Mouse (Mus musculus) cerebellum, postnatal 4 days (tissue): ENCODE data around the gene Brox.
A peak's percentile ranks its signal among the peaks of the same experiment; 100 is the strongest.
"Not testable (repeated sequence)": the region's sequence is repeated elsewhere in the genome, so short reads cannot be mapped to it uniquely, and the experiment has no call there.

Experiments
- DNase-seq, 2 experiments: peaks; one replicate each; pipeline ENCODE4 v3.0.0; 2022; ENCODE audit warnings: low spot score in 2 of 2, mixed read lengths in 1 of 2

The Brox gene

DNA sequence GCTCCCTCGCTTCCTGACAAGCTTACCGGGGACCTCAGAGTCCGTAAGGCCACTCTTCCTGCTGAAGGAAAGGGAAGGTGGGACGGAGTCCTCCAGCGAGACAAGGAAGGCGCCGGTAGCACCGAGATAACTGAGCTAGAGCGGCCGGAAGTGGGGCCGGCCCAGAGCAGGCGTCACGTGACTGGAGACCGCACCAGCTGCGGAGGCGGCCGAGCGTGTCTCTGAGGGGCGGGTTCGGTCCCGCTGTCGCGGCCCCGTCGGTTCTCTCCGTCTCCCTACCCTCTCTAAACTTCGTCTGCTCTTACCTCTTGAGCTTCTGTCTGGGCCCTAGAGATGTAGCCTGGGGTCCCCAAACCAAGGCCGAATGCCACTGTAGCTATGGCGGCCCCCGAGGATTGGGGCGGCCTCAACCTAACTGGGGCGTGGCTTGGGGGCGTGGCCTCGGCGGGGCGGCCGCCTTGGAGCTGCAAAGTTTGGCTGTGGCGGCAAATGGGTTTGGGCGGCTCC, at the start of gene Brox:
TSS of gene Brox (minus strand) at position 393 of the 507 bp plus-strand sequence.
- DNase-seq, result peak; percentile 81 to 94

DNA sequence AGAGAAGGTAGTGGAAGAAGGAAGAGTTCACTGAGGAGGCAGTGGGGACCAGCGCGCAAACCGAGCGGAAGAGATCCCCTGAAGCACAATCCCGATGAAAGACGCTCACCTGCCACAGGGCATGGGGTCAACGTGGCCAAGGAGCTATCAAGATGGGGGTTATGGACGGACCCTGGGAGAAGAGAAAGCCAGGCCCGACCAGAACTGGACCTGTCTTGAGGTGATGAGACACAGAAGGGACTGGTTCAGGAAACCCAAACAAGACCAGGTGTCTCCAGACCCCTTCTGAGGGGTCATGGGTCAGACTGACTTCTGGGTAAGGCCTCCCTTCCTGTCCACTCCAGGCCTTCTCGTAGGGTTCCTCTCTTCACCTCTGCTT, 48.7 kb upstream of the Brox start:
- DNase-seq, result no peak

DNA sequence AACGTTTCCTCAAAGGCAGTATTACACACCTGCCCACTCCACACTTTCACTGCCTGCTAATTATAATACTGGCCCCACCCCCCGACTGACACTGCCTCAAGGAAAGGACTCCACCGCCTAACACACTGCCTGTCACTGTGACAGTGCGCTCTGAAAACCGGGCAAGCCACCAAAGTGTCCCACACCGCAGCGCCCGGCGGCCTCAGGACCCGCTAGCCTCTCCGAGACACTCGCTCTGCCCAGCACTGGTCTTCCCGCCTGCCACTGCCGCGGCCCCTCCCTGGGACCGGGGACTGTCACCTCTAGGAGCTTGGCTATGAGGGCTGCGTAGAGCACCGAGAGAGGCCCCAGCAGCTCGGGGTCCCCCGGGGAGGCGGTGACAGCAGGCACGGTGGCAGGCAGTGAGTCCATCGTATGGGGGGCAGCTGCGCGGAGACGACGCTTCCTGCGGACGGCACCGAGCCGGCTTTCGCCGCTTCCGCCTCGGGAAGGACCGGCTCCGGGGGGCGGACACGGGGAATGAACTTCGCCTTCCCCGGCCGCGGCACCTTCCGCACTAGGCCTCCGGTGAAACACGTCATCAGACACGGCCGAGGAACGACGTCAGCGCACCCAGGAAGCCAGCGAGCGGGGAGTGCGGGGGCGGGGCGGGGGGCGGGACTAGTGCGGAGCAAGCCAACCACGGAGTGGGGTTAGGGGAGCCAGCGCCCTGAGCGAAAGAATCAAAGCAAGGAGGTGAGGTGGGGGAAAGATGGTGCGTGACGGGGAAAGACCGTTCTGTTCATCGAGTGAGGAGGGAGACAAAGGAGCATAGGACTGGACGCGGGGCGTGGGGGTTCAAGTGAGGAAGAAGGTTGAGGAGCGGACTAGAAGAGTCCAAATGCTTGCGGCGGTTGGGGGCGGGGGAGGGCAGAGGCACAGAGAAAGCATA, 48.1 kb upstream of the Brox start:
- DNase-seq, result peak; percentile 72 to 82

DNA sequence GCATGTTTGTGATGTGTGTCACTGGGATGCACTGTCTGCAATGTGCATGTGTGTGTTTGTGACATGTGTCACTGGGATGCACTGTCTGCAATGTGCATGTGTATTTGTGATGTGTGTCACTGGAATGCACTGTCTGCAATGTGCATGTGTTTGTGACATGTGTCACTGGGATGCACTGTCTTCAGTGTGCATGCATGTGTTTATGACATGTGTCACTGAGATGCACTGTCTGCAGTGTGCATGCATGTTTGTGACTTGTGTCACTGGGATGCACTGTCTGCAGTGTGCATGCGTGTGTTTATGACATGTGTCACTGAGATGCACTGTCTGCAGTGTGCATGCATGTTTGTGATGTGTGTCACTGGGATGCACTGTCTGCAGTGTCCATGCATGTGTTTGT, 45.8 kb upstream of the Brox start:
- DNase-seq, result not testable (repeated sequence)

DNA sequence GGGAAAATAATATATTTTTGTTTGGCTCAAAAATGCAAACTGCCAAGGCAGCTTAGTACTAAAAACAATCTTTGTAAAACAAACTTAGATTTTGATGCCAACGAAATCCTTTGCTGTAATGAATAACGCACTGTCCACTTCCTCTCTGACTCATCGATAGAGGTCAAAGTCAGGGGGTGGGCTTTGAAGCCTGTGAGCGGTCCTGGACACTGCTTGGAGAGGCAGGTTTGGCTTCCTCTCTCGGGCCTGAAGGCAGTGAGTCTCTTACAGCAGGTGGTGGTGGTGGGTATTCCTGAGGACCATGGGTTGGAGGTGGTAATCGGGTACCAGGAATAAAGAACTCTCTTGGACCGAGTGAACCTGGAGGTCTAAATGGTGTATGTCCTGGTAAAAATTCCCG, 30.1 kb upstream of the Brox start:
- no peak for DNase-seq

DNA sequence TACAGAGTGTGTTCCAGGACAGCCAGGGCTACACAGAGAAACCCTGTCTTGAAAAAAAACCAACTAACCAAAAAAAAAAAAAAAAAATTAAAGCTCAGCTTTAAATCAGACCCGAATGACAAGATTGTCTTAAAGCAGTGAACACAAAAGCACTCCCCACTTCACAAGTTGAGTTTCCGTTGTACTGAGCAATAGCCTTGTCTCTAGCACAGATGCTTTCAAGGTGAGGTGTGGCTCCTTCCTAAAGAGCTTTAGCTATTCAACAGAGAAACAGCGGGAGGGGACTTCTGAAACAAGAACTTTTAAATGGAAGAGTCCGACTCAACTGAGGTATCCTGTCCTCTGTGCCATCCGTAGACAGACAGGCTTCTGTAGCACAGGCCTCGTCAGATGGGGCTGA, 27.4 kb upstream of the Brox start:
- DNase-seq, result no peak

DNA sequence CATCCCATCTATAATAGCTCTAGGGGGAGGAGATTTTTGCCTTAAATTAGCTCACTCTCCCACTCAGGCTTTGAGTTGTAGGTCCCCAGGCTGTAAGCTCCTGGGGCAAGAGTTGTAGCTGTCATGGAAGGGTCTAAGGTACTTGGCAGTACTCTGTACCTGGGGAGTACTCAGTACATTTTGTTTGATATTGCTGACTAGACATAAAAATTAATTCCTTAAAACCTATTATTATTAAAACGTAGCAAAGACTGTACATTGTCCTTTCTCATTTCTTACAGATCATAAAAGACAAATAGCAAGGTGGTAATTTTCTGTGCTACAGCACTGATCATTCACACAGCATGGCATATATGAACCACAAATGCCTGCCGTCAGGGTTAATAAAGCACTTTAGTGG, 26.9 kb upstream of the Brox start:
- DNase-seq, result no peak

DNA sequence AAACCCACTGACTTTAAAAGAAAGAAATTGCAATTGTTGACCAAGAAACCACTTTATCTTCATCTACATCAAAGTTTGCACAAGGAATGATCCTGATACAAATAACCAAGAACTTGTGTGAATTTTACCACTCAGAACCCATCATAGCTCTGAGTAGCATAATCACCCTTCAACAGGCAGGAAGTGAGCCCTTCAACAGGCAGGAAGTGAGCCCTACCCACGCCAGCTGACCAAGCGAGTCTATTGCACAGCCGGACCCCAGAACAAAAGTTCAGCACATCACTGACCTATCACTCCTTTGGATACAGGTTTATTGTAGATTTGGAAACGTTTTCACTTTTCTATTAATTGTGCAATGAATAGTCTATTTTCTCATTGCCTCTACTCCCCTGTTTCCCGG, 25.4 kb upstream of the Brox start:
- DNase-seq, result not testable (repeated sequence)

DNA sequence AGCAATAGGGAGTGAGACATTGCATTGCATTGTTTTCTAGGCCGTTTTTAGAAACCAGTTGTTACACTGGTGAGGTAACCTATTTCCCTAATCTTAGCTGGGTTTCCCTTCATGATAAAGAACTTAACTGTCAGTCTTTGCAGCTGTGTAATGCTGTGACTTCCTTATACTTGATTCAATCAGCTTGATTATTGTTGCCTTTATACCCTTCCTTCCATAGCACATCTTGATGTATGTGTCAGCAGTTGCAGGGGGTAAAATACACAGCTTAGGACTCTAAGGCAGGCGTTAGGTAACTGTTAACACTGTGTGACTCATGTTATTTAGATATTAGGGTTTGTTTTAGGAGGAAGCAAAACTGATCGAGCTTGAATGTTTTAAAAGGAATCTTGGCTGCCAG, 23.6 kb upstream of the Brox start:
- no peak for DNase-seq

DNA sequence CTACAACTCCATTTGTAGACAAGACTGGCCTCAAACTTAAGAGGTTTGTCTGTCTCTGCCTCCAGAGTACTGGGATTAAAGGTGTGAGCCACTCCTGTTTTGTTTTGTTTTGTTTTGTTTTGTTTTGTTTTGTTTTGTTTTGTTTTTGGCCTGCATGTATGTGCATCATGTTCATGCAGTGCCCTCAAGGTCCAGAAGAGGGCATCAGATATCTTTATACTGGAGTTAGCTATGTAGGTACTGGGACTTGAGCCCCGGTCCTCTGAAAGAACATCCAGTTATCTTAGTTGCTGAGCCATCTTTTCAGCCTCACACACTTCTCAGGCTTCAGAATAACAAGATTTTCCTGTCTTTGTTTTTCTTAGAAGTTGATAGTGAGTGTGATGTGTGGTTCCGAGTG, 18.7 kb upstream of the Brox start:
- no peak for DNase-seq

DNA sequence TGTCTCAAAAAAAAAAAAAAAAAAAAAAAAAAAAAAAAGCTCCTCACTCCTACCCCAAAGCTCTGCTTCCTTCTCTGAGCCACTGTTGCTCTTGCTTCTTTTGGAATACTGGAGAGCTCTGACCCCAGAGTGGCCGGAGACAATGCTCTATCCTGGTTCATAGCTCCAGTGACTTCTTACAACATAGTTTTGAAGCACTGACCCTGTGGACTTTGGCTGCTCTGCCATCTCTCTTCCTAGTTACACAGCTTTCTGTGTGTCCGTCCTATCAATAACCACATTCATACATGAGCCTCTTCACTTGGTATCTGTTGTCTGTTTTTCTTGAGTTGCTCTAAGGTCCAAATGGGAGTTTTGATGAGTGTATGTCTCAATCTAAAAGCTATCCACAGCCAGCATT, 15.0 kb upstream of the Brox start:
- no peak for DNase-seq

DNA sequence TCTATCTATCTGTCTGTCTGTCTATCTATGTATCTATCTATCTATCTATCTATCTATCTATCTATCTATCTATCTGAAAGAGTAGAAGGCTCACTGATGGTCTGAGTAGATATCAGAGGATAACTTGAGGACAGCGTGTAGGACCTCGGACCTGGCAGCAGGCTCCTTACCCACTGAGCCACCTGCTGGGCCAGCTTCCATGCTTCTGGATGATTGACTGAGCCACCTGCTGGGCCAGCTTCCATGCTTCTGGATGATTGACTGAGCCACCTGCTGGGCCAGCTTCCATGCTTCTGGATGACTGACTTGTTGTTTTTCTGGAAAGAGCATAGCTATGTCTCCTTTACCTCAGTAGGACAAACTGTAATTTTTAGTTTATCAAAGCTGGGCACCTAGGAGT, 12.5 kb upstream of the Brox start:
- DNase-seq, result not testable (repeated sequence)

DNA sequence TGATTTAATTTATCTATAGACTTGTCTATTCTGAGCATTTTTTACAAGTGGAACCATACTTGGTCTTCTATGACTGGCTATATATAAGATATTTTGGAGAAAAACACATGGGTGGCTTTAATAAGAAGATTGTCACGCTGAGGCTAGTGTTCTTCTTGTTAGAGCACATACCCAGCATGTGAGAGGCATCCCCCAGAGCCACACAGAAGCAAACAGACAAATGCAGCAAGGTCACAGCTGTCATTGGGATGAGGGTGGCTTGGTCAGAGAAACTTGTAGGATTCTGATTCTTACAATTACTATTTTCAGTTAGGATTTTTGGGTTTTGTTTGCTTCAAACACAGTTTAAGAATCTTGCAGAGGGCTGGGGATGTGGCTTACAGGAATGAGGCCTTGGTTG, 11.4 kb upstream of the Brox start:
- no peak for DNase-seq

DNA sequence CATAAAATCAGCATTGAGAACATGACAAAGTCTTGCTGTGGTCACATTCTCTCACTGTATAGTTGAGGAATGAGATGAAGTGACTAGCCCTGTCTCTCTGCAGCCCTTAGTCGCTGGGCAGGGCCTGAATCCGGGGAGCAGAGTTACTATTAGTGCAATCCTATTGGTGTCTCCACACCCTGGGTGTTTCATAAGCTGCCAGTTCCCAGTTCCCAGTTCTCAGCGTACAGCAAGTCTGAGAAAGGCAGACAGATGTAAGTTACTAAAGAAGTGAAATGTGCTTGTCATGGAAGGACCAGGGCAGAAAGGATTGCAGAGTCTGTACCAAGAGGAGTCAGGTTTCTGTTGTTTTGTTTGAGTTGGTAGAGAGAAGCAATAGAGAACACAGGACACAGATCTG, 10.5 kb upstream of the Brox start:
- DNase-seq, result no peak

DNA sequence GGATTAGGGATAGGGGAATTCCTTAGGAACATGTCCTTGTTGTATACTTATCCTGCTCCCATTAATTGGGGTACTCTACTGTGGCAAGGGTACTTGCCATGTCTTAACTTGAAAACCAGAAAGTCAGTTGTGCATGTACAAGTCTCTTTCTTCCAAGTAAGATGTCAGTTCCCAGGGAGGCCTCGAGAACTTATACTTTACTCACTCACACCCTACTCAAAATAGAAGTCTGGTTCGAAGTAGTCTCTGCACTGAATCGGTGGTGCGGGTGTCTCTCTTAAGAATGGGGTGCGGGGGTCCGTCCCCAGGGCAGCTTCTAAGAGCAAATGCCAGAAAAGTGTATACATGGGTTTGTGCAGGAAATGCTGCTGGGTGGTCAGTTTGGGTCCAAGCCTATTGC, 2.1 kb upstream of the Brox start:
- DNase-seq, result peak; percentile 99 to 100

DNA sequence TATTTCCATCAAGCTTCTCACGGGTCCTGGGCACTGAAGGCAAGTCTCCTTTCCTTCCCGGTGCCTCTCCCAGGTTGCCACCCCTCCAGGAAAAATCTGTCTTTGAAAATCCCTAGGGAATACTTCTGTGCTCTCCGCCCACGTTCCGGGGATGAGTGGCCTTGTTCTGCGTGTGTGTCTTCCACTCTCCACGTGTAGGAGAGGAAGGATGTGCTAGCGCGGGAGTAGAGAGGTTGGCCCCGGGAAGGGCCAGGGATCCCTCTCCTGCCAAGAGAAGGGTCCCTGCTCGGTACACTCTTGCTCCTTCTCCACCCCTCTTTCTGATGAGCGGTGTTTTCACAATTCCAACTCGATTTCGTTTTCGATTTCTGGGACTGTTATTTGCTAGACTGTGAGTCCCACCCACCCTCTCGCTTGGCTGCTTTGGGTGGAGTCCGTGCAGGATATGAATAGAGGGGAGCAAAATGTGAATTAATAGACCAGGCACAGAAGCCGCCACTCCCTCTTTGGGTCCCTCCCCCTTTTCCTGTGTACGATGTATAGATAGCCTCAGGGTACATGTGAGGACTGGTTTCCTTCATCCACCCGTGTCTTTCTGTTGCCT, 919 bp upstream of the Brox start:
- DNase-seq, result peak in 1 of 2 experiments; percentile 22

DNA sequence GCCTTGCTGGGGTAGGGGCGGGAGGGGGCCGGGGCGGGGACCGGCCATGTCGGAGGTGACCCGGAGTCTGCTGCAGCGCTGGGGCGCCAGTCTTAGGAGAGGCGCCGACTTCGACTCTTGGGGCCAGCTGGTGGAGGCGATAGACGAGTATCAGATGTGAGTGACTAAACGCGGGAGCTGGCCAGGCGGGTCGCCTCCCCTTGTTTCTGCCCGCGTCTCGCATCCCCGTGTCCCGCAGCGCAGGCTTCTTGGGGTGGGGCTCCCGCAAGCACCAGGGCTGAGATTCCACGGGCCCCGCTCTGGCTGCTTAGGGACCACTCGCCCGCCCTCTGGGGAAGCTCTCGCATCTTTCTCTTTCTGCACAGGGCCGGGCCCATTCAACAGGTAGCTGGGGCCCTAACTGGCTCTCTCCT, 410 bp upstream of the Brox start:
- peak in 1 of 2 experiments; percentile 54 for DNase-seq

DNA sequence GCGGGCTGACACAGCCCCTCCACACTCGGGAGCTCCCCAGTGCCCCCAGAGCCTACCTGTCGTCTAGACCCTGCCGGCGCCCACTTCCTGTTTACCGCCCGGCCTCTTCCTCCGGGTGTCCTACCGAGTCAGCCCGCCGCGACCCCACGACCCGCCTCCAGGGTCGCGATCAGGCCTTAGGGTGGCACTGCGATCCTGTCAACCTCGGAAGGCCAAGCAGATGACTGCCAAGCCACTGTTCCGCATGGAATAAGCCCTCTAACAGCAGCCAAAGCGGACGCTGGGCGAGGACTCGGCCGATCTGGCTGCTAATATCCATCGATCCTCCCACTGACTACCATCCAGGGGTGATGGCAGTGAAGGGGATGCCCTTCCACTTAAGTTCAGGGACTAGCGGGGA, 604 bp downstream of the Brox start, which contains the start of gene Aida:
TSS of gene Aida (plus strand) at position 126 of the 400 bp plus-strand sequence.
- peak; percentile 25 to 39 for DNase-seq

DNA sequence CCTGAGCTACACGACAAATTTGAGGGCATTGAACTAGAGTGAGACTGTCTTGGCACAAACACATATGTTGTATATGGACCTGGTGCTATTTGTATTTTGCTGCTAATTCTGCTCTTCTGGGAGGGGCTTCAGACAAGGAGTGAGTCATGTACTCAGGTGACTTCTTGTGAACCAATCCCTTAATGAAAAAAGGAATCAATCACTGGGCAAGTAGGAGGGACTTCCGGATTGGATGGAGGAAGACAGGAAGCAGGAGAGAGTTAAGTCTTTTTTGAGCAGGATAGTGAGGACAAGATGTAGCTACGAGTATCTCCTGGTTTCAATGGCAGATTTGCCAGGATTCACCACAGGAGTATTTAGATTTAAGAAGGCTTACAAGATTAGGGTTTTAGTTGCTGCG, 7.5 kb downstream of the Brox start:
- DNase-seq, result no peak

DNA sequence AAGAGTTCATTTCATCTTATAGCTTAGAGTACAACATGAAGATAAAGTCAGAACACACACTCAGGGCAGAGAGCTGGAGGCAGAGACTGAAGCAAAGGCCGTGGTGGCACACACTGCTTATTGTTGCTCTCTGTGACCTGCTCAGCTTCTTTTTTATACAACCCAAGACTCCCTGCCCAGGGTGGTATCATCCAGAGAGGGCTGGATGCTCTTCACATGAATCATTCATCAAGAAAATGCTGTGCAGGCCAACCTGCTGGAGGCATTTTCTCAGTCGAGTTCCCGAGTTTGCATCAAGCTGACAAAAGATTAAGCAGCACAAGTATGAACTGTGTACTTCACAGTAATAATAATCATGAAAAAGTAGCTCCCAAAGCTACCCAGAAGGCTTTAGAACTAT, 8.7 kb downstream of the Brox start:
- no peak for DNase-seq

DNA sequence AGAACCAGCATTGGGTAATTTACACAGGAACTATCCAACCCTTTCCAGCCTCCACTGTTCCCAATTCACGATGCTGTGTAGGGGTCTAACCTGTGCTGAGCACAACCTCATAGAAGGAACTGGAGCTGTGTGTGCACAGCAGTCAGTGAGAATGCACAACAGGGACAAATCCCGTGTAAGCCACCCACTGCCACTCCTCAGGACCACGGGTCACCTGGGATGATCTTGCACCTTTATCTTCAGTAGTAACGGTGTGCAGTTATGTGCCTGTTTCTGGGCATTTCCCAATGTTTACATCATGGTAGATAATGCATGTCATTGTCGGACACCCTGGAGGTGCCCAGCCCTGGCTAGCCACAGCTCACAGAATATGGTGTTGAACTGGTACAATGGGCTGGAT, 21.3 kb downstream of the Brox start:
- no peak for DNase-seq

DNA sequence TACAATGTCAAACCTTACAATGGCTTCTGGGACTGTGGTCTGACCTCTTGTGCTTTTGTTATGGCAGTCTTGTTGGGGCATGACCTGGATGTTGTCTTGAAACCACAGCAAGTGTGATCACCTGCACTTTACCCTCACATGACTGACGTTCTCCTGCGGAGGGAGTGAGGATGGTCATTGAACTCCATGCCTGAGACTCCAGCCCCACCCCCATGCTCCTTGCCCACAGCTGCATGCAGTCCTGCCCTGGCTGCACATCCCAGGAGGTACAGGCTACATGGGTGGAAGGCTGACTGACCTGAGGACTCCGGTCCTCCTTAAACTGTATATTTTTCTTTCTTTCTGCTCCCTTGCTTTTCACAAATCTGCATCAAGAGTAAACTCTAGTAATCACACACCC, 22.7 kb downstream of the Brox start:
- DNase-seq, result no peak
